Mouse (Mus musculus): ENCODE data around the gene Ccdc113.

GRCm38 (mm10) chr8:95589282-95589681 is 55.4 kb downstream of the Ccdc113 start:
- TF ChIP-seq POLR2A (IDR thresholded peaks at IDR 0.05; ENCODE audit: borderline replicate concordance, extremely low read depth, low read depth, low read length) (no peak), CTCF (IDR thresholded peaks at IDR 0.05; ENCODE audit: insufficient read depth, low read length) (no peak)

Measured in lung, adult 2 months (tissue).